Mouse (Mus musculus) megakaryocyte, adult 5-6 weeks (primary cell): Measurements from ENCODE around the gene Tubb5. TPM values are rescaled to one million over a fixed set of nuclear protein-coding genes. Genes with fewer than 3 reads are reported as not detected.
A peak's percentile ranks its signal among the peaks of the same experiment; 100 is the strongest.
"Not testable (repeated sequence)": the region's sequence is repeated elsewhere in the genome, so short reads cannot be mapped to it uniquely, and the experiment has no call there.

Experiments used
- ATAC-seq: 2 replicates; pipeline ENCODE4 v1.8.0; 2016; ENCODE audit warnings: mild to moderate bottlenecking, inconsistent platforms; ENCODE audit not compliant: poor library complexity, severe bottlenecking
- total RNA-seq, 2 experiments: library from RNA; stranded (forward) in 1 of 2; stranded (reverse) in 1 of 2; fragments of 153-499, 151-499 nt in 1 of 2; fragments of 221-1000, 200-1000 nt in 1 of 2; gene quantifications; 2 replicates each; pipeline versions ENCODE4 v1.2.3 to v1.2.4; 2015 to 2017

The Tubb5 gene
- total RNA-seq, 2 experiments from 2014 or later = 649 to 751 TPM

GRCm38 (mm10) chr17:35861198-35861857 lies 23.2 kb upstream of the Tubb5 start, which contains the start of gene Nrm:
Gene Nrm, plus strand, starts transcription at chr17:35861318.
- ATAC-seq = peak; percentile 86

GRCm38 (mm10) chr17:35860831-35861197 lies 22.7 kb upstream of the Tubb5 start:
- no peak for ATAC-seq

DNA sequence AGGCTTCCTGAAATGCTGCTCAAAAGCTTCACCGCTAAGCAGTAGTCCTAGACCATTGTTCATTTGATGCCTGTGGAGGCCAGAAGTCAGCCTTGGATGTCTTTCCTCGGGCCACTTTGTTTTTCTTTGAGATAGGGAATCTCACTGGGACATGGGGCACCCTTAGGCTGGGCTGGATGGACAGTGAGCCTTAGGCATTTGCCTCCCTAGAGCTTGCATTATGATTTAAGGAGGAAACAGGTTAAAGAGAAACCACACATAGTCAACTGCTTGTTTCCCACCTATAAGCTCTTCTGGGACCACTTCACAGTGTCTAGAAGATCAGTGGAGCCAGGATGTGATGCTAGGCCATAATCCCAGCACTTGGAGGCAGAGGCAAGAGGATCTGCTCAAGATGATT lies 21.7 kb upstream of the Tubb5 start:
- ATAC-seq = no peak

- ATAC-seq = no peak
Observed at GRCm38 (mm10) chr17:35859371-35859770, 21.3 kb upstream of the Tubb5 start.

- ATAC-seq = no peak
Observed at GRCm38 (mm10) chr17:35850974-35851373, 12.9 kb upstream of the Tubb5 start.

GRCm38 (mm10) chr17:35848112-35848511 lies 10.0 kb upstream of the Tubb5 start:
- ATAC-seq = no peak

DNA sequence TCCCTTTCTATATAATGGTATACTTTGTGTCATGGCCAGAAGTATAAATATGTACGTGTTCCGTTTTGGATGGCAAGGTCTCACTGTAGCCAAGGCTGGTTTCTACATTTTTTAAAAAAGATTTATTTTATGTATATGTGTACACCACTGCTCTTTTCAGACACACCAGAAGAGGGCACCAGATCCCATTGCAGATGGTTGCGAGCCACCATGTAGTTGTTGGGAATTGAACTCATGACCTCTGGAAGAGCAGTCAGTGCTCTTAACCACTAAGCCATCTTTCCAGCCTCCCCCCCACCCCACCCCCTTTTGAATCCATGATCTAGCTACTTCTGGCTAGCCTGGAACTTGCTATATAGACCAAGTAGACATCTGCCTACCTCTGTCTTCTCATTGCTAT lies 5.4 kb upstream of the Tubb5 start:
- no peak for ATAC-seq

DNA sequence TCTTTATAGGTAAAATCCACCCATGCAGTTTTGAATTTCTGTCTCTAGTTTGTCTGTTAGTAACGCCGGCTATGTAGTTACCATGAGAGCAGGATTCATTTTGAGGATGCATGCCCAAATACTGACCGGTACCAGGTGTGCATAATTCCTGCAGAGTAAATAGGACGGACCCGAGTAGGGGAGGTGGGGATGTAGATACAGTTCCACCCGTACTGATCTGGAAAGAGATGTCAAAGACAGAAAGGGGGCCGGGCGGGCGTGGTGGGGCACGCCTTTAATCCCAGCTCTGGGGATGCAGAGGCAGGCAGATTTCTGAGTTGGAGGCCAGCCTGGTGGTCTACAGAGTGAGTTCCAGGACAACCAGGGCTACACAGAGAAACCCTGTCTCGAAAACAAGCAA lies 3.9 kb upstream of the Tubb5 start:
- ATAC-seq = no peak

DNA sequence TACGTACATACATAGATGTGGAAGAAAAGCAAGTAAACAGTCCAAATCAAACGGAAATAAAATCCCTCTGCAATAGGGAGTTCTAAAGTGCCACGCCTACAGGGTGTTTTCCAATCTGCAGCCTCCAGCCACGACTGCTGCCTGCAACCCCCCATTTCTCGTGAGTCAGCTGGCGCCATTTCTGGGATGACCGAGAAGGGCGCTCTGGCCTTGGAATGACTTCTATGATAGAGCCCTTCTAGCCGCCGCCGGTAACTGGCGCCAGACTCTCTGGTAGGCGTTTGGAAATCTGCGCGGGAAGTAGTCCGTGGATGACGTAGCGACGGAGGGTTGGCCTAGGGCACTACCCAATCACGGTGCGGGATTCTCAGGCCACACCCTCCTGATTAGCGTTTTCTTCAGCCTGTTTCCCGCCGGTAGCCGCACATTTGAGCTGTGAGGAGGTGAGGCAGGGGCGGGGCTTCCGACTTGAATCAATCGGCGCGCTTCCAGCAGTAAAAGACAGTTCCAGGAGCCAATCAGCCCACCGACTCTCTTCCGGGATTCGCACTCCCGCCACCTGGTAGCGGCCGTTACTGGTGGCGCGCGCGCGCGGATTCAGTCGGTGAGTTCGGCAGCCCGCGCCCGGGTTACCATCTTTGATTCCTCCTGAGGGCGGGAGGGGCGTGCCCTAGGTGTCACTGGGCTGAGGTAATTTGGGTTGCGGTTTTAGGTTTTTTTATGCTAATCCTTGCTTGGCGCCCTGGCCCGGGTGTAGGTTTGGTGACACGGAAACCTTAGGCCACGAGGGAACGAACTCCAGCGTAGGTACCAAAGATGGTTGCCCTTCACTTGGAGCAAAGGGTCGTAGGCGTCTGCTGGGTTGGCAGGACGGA lies 3.2 kb upstream of the Tubb5 start, which contains the start of gene Mdc1:
Mdc1 (plus strand) TSS at position 440 of the 875 bp plus-strand sequence.
- ATAC-seq = peak; percentile 82

DNA sequence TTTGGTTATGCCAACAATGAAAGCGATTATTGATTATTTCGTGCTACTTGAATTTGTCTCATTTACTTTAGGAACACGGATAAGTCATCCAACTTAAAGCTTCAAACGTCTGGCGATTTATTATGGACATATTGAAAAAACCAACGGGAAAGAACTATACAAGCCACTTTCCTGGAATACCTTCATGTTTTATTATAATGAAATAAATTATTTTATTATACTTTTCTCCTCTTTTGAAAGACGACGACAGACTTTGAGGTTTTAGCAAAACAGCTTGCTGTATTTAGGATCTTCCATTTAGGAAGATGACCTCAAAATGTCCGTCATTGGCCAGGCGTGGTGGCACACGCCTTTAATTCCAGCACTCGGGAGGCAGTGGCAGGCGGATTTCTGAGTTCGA lies 2.5 kb upstream of the Tubb5 start:
- no peak for ATAC-seq

DNA sequence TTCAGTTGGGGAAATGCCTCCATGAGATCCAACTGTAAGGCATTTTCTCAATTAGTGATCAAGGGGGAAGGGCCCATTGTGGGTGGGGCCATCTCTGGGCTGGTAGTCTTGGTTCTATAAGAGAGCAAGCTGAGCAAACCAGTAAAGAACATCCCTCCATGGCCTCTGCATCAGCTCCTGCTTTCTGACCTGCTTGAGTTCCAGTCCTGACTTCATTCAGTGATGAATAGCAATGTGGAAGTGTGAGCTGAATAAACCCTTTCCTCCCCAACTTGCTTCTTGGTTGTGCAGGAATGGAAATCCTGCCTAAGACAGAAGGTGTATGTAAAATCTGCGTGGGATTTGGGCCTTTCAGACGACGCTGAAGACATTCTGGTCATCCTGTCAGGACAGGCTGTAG lies 896 bp upstream of the Tubb5 start:
- ATAC-seq = not testable (repeated sequence)

GRCm38 (mm10) chr17:35838570-35838969 lies 464 bp upstream of the Tubb5 start:
- no peak for ATAC-seq

- no peak for ATAC-seq
Observed at GRCm38 (mm10) chr17:35837487-35837886, 619 bp downstream of the Tubb5 start.

DNA sequence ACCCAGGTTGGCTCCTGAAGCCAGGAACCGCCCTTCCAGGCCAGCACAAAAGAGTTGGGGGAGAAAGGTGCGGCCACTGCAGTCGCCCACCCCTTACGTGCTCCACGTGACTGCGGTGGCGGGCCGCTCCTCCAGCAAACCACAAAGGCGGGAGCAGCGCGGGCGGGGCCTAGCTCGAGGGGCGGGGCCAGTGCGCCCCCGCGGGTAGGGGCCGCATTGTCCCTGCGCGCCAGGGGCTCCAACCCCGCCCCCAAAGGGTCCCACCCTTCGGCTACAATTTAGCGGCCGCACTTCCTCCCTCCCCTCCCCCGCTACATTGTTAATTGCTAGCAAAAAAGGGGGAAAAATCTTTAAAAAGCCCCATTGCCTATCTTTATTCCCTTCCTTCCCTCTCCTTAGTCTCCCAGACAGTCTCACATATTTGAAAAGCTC lies 1.1 kb downstream of the Tubb5 start:
- ATAC-seq = peak; percentile 9; the same call in 1 of the 2 replicates

- peak; percentile 38 for ATAC-seq
Observed at GRCm38 (mm10) chr17:35836178-35836965, 1.7 kb downstream of the Tubb5 start.

- ATAC-seq = no peak
Observed at GRCm38 (mm10) chr17:35835424-35836140, 2.5 kb downstream of the Tubb5 start.

DNA sequence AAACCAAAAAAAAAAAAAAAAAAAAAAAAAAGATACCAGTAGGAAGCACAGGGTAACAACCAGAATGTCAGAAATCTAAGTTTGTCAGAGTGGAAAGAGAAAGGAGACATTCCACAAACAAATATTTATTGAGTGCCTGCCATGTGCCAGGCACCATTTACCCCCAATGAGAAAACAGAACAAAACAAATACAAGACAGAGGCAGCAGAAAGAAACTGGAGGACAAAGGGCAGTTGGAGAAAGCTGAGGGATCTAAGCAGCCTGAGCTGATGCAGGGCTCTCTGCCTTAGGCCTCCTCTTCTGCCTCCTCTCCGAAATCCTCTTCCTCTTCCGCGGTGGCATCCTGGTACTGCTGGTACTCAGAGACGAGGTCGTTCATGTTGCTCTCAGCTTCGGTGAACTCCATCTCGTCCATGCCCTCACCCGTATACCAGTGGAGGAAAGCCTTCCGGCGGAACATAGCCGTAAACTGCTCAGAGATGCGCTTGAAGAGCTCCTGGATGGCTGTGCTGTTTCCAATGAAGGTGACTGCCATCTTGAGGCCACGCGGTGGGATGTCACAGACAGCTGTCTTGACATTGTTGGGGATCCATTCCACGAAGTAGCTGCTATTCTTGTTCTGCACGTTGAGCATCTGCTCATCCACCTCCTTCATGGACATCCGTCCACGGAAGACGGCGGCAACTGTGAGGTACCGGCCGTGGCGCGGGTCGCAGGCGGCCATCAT lies 3.2 kb downstream of the Tubb5 start:
- no peak for ATAC-seq

DNA sequence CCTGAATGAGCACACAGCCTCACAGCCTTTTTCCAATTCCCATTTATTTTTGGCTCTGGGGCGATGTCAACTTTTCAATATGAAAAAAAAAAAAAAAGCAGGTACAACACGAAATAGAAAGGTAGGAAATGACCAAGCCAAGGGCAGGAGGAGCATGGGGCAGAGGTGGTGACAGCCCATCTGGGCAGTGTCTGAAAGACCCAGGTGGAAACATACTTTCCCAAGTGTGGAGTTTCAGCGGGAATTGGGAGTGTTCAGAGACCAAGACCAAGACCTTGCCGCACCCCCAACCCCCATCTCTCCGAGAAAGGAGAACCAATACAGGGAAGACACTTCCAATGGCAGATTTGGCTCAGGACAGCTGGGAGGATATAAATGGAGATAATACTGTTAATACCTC lies 4.2 kb downstream of the Tubb5 start:
- no peak for ATAC-seq

- no peak for ATAC-seq
Observed at GRCm38 (mm10) chr17:35833239-35833751, 4.8 kb downstream of the Tubb5 start.
